Mouse (Mus musculus) thymus, postnatal 4 days (tissue): ENCODE measurements around the gene Gm11595.
"Not testable (repeated sequence)": the region's sequence is repeated elsewhere in the genome, so short reads cannot be mapped to it uniquely, and the experiment has no call there.

Experiments used
- DNase-seq: peaks from one replicate; pipeline ENCODE4 v3.0.0; 2021

Gene Gm11595

DNA sequence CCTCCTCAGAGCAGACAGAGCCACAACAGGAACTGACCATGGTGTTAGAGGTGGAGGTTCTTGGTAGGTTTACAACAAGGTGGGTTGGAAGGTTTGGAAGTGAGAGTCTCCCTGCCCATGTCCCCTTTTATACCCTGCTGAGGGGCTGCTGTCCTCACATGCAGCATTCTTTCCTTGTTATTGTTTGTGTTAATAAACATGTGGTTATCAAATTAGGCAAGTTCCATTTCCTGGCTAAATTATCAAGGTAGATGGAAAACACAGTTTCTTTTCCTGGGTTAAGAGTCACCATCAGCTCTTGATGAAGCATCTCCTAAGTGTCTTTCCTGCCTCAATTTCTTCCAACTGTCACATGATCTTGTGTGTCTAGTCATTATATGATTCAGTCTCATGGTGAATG, at the start of gene Gm11595:
Gene Gm11595 (minus strand): TSS at position 101 of the 400 bp plus-strand sequence.
- not testable (repeated sequence) for DNase-seq

DNA sequence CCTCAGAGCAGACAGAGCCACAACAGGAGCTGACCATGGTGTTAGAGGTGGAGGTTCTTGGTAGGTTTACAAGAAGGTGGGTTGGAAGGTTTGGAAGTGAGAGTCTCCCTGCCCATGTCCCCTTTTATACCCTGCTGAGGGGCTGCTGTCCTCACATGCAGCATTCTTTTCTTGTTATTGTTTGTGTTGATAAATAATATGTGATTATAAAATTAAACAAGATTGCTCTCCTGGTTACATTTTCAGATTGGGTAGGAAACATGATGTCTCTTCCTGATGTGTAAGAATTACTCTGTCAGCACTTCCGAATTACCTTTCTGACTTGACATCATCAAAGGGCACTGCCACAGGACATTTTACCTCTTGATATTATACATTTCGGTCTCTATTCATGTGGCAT, 42.9 kb upstream of the Gm11595 start, which contains the start of gene Gm11564:
Gene Gm11564 (minus strand): TSS at position 101 of the 400 bp plus-strand sequence.
- DNase-seq: not testable (repeated sequence)

DNA sequence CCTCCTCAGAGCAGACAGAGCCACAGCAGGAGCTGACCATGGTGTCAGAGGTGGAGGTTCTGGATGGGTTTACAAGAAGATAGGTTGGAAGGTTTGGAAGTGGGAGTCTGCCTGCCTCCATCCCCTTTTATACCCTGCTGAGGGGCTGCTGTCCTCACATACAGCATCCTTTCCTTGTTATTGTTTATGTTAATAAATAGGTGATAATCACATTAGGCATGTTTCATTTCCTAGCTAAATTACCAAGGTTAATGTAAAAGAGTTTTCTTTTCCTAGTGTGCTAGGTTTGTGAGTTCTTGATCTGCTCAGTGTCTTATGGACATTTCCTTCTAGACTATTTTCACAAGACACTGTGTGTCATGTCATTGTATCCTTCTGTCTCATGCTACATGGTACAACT, 37.1 kb upstream of the Gm11595 start, which contains the start of gene Krtap4-13:
Gene Krtap4-13 (minus strand): TSS at position 101 of the 400 bp plus-strand sequence.
- not testable (repeated sequence) for DNase-seq

DNA sequence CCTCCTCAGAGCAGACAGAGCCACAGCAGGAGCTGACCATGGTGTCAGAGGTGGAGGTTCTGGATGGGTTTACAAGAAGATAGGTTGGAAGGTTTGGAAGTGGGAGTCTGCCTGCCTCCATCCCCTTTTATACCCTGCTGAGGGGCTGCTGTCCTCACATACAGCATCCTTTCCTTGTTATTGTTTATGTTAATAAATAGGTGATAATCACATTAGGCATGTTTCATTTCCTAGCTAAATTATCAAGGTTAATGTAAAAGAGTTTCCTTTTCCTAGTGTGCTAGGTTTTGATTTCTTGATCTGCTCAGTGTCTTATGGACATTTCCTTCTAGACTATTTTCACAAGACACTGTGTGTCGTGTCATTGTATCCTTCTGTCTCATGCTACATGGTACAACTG, 31.6 kb upstream of the Gm11595 start, which contains the start of gene Gm11554:
Gene Gm11554 (minus strand): TSS at position 101 of the 400 bp plus-strand sequence.
- not testable (repeated sequence) for DNase-seq

DNA sequence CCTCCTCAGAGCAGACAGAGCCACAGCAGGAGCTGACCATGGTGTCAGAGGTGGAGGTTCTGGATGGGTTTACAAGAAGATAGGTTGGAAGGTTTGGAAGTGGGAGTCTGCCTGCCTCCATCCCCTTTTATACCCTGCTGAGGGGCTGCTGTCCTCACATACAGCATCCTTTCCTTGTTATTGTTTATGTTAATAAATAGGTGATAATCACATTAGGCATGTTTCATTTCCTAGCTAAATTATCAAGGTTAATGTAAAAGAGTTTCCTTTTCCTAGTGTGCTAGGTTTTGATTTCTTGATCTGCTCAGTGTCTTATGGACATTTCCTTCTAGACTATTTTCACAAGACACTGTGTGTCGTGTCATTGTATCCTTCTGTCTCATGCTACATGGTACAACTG, 26.1 kb upstream of the Gm11595 start, which contains the start of gene Gm11569:
Gene Gm11569 (minus strand): TSS at position 101 of the 400 bp plus-strand sequence.
- not testable (repeated sequence) for DNase-seq

DNA sequence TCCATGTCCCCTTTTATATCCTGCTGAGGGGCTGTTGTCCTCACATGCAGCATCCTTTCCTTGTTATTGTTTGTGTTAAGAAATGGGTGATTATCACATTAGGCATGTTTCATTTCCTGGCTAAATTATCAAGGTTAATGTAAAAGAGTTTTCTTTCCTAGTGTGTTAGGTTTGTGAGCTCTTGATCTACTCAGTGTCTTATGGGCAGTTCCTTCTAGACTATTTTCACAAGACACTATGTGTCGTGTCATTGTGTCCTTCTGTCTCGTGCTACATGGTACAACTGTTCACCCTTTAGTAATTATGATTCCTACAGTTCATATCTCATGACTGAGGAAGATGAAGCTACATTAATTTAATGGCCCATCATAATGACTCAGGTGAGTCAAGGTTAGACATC, 20.7 kb upstream of the Gm11595 start, which contains the start of gene Gm11596:
Gene Gm11596 (minus strand): TSS at position 101 of the 400 bp plus-strand sequence.
- no peak for DNase-seq

DNA sequence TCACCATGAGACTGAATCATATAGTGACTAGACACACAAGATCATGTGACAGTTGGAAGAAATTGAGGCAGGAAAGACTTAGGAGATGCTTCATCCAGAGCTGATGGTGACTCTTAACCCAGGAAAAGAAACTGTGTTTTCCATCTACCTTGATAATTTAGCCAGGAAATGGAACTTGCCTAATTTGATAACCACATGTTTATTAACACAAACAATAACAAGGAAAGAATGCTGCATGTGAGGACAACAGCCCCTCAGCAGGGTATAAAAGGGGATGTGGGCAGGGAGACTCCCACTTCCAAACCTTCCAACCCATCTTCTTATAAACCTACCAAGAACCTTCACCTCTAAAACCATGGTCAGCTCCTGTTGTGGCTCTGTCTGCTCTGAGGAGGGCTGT, 12.2 kb upstream of the Gm11595 start, which contains the start of gene Krtap4-9:
Gene Krtap4-9 (plus strand): TSS at position 301 of the 400 bp plus-strand sequence.
- DNase-seq: not testable (repeated sequence)

DNA sequence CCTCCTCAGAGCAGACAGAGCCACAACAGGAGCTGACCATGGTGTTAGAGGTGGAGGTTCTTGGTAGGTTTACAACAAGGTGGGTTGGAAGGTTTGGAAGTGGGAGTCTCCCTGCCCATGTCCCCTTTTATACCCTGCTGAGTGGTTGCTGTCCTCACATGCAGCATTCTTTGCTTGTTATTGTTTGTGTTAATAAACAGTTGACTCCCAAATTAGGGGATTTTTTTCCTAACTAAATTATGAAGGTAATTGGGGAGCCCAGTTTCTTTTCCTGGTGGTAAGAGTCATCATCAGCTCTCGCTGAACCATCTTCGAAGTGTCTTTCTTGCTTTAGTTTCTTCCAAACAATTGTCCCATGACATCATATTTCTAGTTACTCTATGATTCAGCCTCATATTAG, 7.9 kb upstream of the Gm11595 start, which contains the start of gene Krtap4-8:
Gene Krtap4-8 (minus strand): TSS at position 101 of the 400 bp plus-strand sequence.
- DNase-seq: no peak

DNA sequence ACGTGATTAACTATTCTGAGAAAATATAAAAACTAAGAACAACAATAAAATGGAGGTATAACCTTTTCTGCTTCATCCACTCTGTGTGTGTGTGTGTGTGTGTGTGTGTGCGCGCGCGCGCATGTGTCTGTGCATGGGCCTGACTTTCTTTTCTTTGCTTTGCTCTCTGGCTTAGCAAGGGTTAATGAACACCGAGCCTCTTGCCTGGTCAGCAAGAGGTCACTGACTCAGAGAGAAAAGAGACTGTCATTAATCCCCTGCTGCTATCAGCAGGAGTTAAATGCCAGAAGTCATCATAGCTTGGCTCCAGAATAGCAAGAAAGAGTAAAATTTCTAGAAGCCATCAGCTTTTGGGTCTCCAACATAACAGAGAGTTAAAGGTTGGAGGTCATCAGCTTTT, 5.7 kb upstream of the Gm11595 start:
- DNase-seq: no peak

DNA sequence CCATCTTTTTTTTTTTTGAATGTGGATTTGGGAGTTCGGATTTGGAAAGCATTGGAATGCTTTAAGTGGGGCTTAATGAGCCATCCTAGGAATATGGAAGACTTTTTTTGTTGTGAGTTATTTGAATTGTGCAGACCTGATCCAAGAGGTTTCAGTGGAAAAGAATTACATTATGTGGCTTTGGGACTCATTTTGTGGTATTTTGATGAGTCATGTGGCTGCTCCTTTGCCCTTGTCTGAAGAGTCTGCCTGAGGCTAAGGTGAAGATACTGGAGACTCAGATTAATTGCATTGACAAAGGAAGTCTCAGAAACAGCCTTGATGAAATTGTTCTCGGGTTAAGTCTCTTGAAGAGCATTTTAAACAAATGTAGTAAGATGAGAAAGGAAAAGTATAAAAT, 4.3 kb downstream of the Gm11595 start:
- DNase-seq: no peak

DNA sequence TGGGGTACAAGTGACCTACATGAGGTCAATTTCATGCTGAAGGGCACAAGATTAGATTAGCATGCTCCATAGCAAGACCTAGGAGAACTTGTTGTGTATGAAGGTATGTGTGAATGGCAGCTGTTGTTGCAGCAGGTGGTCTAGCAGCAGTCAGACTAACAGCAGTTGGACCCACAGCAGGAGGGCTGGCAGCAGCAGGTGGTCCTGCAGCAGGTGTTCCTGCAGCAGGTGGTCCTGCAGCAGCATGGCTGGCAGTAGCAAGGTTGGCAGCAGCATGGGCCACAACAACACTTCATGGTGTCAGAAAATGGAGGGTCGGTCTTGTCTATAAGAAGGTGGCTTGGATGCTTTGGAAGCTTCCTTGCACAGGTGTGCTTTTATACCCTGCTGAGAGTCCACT, 13.8 kb downstream of the Gm11595 start:
- no peak for DNase-seq

DNA sequence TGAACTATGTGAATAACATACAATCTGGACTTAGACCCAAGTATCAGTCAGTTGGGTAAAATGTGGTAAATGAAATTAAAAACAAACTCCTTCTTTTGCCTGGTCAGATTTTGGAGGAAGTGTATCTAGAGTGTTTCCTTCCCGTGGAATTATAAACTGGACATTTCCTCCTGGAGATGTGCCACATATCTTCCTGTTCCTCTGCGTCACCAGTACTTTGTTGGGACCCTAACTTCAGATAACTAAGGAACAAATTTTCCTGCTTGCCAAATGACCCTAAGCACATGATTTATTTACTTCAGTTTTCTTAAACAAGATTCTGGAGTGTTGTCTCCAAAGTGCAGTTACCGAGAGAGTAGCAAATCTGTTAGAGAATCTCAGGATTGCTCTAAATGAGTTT, 28.7 kb downstream of the Gm11595 start:
- no peak for DNase-seq

DNA sequence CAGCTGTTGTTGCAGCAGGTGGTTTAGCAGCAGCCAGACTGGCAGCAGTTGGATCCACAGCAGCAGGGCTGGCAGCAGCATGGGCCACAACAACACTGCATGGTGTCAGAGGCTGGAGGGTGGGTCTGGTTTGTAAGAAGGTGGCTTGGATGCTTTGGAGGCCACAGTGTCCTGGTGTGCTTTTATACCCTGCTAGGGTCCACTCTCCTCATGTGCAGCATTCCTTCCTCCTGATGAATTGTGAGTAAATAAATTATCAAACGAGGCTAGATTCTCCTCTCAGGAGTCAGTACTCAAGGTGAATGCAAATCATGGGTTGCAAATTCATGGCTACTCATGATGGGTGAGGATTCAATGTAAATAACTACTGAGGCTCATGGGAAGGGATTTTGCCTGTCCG, 38.5 kb downstream of the Gm11595 start, which contains the start of gene Gm14180:
Gene Gm14180 (minus strand): TSS at position 101 of the 400 bp plus-strand sequence.
- no peak for DNase-seq

DNA sequence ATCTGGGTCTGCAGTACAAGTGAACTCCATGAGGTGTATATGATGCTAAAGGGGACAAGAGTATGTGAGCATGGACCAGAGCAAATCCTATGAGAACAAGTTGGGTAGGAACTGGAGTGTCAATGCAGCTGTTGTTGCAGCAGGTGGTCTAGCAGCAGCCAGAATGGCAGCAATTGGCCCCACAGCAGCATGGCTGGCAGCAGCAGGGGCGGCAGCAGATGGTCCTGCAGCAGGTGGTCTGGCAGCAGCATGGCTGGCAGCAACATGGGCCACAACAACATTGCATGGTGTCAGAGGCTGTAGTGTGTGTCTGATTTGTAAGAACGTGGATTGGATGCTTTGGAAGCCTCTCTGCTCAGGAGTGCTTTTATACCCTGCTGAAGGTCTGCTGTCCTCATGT, 48.7 kb downstream of the Gm11595 start:
- DNase-seq: no peak
